In genomic region chr11:115955195-115955858, GRCm38 (mm10) we compare ENCODE assay signal across 9 mouse cellular contexts. TPM values are rescaled to one million over a fixed set of nuclear protein-coding genes. Genes with fewer than 3 reads are reported as not detected.
A peak's percentile ranks its signal among the peaks of the same experiment; 100 is the strongest.
DNase-seq lines count a peak whose midpoint lies in the region; ATAC-seq and TF ChIP-seq lines count a peak whose summit lies in the region.
"Had no signal": no experiment of that assay in that cellular context is flagged by ENCODE, and none has a peak within 500 bp of the region (broad histone marks: within the 10 kb centered on the region; RNA-seq: fewer than 3 reads in every experiment).

No protein-coding gene starts in this region.

- 0 out of 2 replicates have a peak, but pooled peaks have one; percentile 39 for ATAC-seq in embryonic facial prominence, embryonic 14.5 days (ENCODE audit: low read depth)

- H3K4me1 ChIP-seq in ES-E14 (ENCODE audit: control insufficient read depth in 2 of 2, insufficient read depth in 2 of 2, low read length in 2 of 2, poor library complexity in 1 of 2), result peaks cover 5 to 15% of the 10 kb centered on the region in 2 experiments
- H3K4me1 ChIP-seq in embryonic facial prominence, embryonic 14.5 days (ENCODE audit: control insufficient read depth, insufficient read depth, low read length), result peaks cover 5% of the 10 kb centered on the region; the same call in 1 of the 2 replicates

- no peaks in the 10 kb centered on the region for H3K9me3 ChIP-seq in ES-E14 (ENCODE audit: control insufficient read depth, insufficient read depth, low read depth, low read length)
- no peaks in the 10 kb centered on the region for H3K9me3 ChIP-seq in embryonic facial prominence, embryonic 14.5 days (ENCODE audit: control insufficient read depth, low read length)
- H3K9me3 ChIP-seq: midbrain, embryonic 12.5 days had no signal

- no peak overlapping the region for H3K4me3 ChIP-seq in layer of hippocampus, adult 2 months
- H3K4me3 ChIP-seq in ES-E14 (ENCODE audit: insufficient read depth in 1 of 2, low read depth in 1 of 2, low read length in 2 of 2, poor library complexity in 1 of 2, severe bottlenecking in 1 of 2), result no peak overlapping the region
- H3K4me3 ChIP-seq in embryonic facial prominence, embryonic 14.5 days (ENCODE audit: low read depth, low read length), result no peak overlapping the region
- H3K4me3 ChIP-seq: midbrain, embryonic 12.5 days had no signal

- no peaks in the 10 kb centered on the region for H3K27me3 ChIP-seq in embryonic facial prominence, embryonic 14.5 days (replicated peaks; ENCODE audit: control insufficient read depth, insufficient read depth, low read length)

- no peak for TF ChIP-seq CTCF in layer of hippocampus, adult 2 months (conservative IDR thresholded peaks at IDR 0.05)

- intact Hi-C loops in left cerebral cortex, postnatal 10 days (cut with DNase I), result no loop called here

- 54% methylated on average over 10 of the region's 10 CpGs for WGBS in embryonic facial prominence, embryonic 14.5 days

- peak overlapping the region; percentile 73 for H3K27ac ChIP-seq in layer of hippocampus, adult 2 months
- H3K27ac ChIP-seq in ES-E14 (ENCODE audit: insufficient read depth, low read depth, low read length, poor library complexity, severe bottlenecking), result peak overlapping the region; percentile 15
- peak overlapping the region; percentile 2; the same call in 1 of the 2 replicates for H3K27ac ChIP-seq in embryonic facial prominence, embryonic 14.5 days (replicated peaks; ENCODE audit: low read depth, low read length)

- H3K4me2 ChIP-seq in embryonic facial prominence, embryonic 14.5 days (ENCODE audit: low read depth, low read length), result no peak overlapping the region
- H3K4me2 ChIP-seq: midbrain, embryonic 12.5 days had no signal

- H3K36me3 ChIP-seq in ES-E14 (ENCODE audit: control insufficient read depth, insufficient read depth, low read length, poor library complexity, severe bottlenecking), result peaks cover 39% of the 10 kb centered on the region; the same call in 1 of the 2 replicates
- peaks cover 66% of the 10 kb centered on the region for H3K36me3 ChIP-seq in embryonic facial prominence, embryonic 14.5 days (ENCODE audit: control insufficient read depth, insufficient read depth, low read length)

- in situ Hi-C loops in ES-E14 (cut with MboI; ENCODE audit: low sequenced_read_pairs in 2 of 2, unreplicated experiment in 2 of 2), result no loop called here

- H3K9ac ChIP-seq in ES-E14 (ENCODE audit: insufficient read depth, low read depth, low read length, poor library complexity, severe bottlenecking), result no peak overlapping the region
- H3K9ac ChIP-seq in embryonic facial prominence, embryonic 14.5 days (ENCODE audit: low read depth, low read length), result no peak overlapping the region
- H3K9ac ChIP-seq: midbrain, embryonic 12.5 days had no signal

- no peak for DNase-seq in layer of hippocampus, adult 2 months (ENCODE audit: low spot score in 2 of 2)
- DNase-seq in layer of hippocampus, postnatal 14 days (ENCODE audit: low spot score in 2 of 2), result no peak
- no peak for DNase-seq in ES-E14 (ENCODE audit: low read depth, low spot score)
- DNase-seq in embryonic facial prominence, embryonic 14.5 days (ENCODE audit: low spot score), result peak; percentile 55
- DNase-seq in kidney, postnatal 14 days, result peak; percentile 48
- DNase-seq in left cerebral cortex, postnatal 10 days (ENCODE audit: extremely low spot score in 1 of 2, low spot score in 2 of 2), result no peak
- no peak for DNase-seq in layer of hippocampus, postnatal 25 days (ENCODE audit: extremely low spot score in 1 of 2, low spot score in 1 of 2)
- no peak for DNase-seq in B cell, adult 2 months

TF ChIP-seq in ES-E14, 5 proteins besides CTCF, POLR2A, EP300 and RAD21:
- TF ChIP-seq MAFK (IDR thresholded peaks at IDR 0.05; ENCODE audit: insufficient read depth, low read depth, low read length) (no peak), HCFC1 (IDR thresholded peaks at IDR 0.05; ENCODE audit: borderline replicate concordance, insufficient read depth, low read length) (no peak), ZNF384 (IDR thresholded peaks at IDR 0.05; ENCODE audit: low read depth, low read length) (no peak), CHD2 (IDR thresholded peaks at IDR 0.05; ENCODE audit: low read depth, low read length) (no peak), ZC3H11A (IDR thresholded peaks at IDR 0.05; ENCODE audit: borderline replicate concordance, low read depth, low read length) (no peak)
TF ChIP-seq in ES-E14: peak in this region for 0.

RNA-seq across cellular contexts. Expression of gene Itgb4, which starts 19.2 kb away (rescaled TPM):
- total RNA-seq in layer of hippocampus, adult 2 months (2021), result 1 to 10 TPM; 6.4 to 6.6 TPM
- 1 to 10 TPM; 1.4 to 2.2 TPM for total RNA-seq in layer of hippocampus, postnatal 14 days (2021)
- total RNA-seq in ES-E14 (2012; rRNA removed), result 9.6 and 26.3 TPM in 2 replicates
- 10.7 and 11.0 TPM in 2 replicates for polyA plus RNA-seq in embryonic facial prominence, embryonic 14.5 days (2014; fragmentation: Nextera tagmentation; extraction: Ambion mirVana)
- 1 to 10 TPM; 4.7 to 4.8 TPM for total RNA-seq in left cerebral cortex, postnatal 10 days (2021)
- total RNA-seq in layer of hippocampus, postnatal 25 days (2021), result 1 to 10 TPM; 5.2 to 6.5 TPM

RNA-seq across cellular contexts. Expression of gene Recql5, which starts 22.1 kb away (rescaled TPM):
- 10 to 100 TPM; 36.6 to 39.3 TPM for total RNA-seq in layer of hippocampus, adult 2 months (2021)
- 10 to 100 TPM; 23.2 to 25.7 TPM for total RNA-seq in layer of hippocampus, postnatal 14 days (2021)
- 28.0 and 40.8 TPM in 2 replicates for total RNA-seq in ES-E14 (2012; rRNA removed)
- polyA plus RNA-seq in embryonic facial prominence, embryonic 14.5 days (2014; fragmentation: Nextera tagmentation; extraction: Ambion mirVana), result 13.3 TPM in 2 replicates
- total RNA-seq in left cerebral cortex, postnatal 10 days (2021), result 10 to 100 TPM; 17.1 to 20.9 TPM
- 10 to 100 TPM; 25.7 to 28.4 TPM for total RNA-seq in layer of hippocampus, postnatal 25 days (2021)

RNA-seq across cellular contexts. Expression of gene Sap30bp, which starts 22.2 kb away (rescaled TPM):
- 10 to 100 TPM; 40.8 to 47.0 TPM for total RNA-seq in layer of hippocampus, adult 2 months (2021)
- total RNA-seq in layer of hippocampus, postnatal 14 days (2021), result 10 to 100 TPM; 39.2 to 50.4 TPM
- total RNA-seq in ES-E14 (2012; rRNA removed), result 52.1 and 63.5 TPM in 2 replicates
- 30.2 and 36.6 TPM in 2 replicates for polyA plus RNA-seq in embryonic facial prominence, embryonic 14.5 days (2014; fragmentation: Nextera tagmentation; extraction: Ambion mirVana)
- total RNA-seq in left cerebral cortex, postnatal 10 days (2021), result 10 to 100 TPM; 55.3 to 60.9 TPM
- 10 to 100 TPM; 33.1 to 47.4 TPM for total RNA-seq in layer of hippocampus, postnatal 25 days (2021)

RNA-seq across cellular contexts. Expression of gene Smim6, which starts 43.5 kb away (rescaled TPM):
- not detected for total RNA-seq in layer of hippocampus, adult 2 months (2021)
- total RNA-seq in layer of hippocampus, postnatal 14 days (2021), result not detected
- 0.45 TPM in 1 of 2 replicates, not detected in the other for total RNA-seq in ES-E14 (2012; rRNA removed)
- 0.71 and 1.4 TPM in 2 replicates for polyA plus RNA-seq in embryonic facial prominence, embryonic 14.5 days (2014; fragmentation: Nextera tagmentation; extraction: Ambion mirVana)
- total RNA-seq in left cerebral cortex, postnatal 10 days (2021), result not detected
- total RNA-seq in layer of hippocampus, postnatal 25 days (2021), result not detected

RNA-seq across cellular contexts. Expression of gene Smim5, which starts 55.6 kb away (rescaled TPM):
- 1 to 10 TPM in 1 of 2 experiments, under 1 TPM in 1; 0.54 to 1.3 TPM for total RNA-seq in layer of hippocampus, adult 2 months (2021)
- 1 to 10 TPM in 1 of 2 experiments, under 1 TPM in 1; 0.67 to 2.0 TPM for total RNA-seq in layer of hippocampus, postnatal 14 days (2021)
- total RNA-seq in ES-E14 (2012; rRNA removed), result 0.67 TPM in 1 of 2 replicates, not detected in the other
- 16.5 and 20.2 TPM in 2 replicates for polyA plus RNA-seq in embryonic facial prominence, embryonic 14.5 days (2014; fragmentation: Nextera tagmentation; extraction: Ambion mirVana)
- under 1 TPM in 1 of 2 experiments, not detected in 1; 0.41 TPM for total RNA-seq in left cerebral cortex, postnatal 10 days (2021)
- total RNA-seq in layer of hippocampus, postnatal 25 days (2021), result 1 to 10 TPM in 1 of 2 experiments, under 1 TPM in 1; 0.54 to 1.2 TPM

Comparison
In these comparisons a context has a peak if more than half of its experiments do, and no peak if none do; other contexts are left out.
1. DNase-seq: peak in embryonic facial prominence, embryonic 14.5 days (single experiment) and kidney, postnatal 14 days (single experiment); none in layer of hippocampus, adult 2 months (0 of 2), layer of hippocampus, postnatal 14 days (0 of 2), ES-E14 (single experiment), left cerebral cortex, postnatal 10 days (0 of 2), layer of hippocampus, postnatal 25 days (0 of 2) and B cell, adult 2 months (0 of 2).
2. H3K27ac ChIP-seq: peak in every context shown above with its lines; median percentile 73 in layer of hippocampus, adult 2 months; 15 in ES-E14; 2 in embryonic facial prominence, embryonic 14.5 days.